Mouse (Mus musculus): ENCODE results near the gene Gm10376. TPM values are rescaled to one million over a fixed set of nuclear protein-coding genes. Genes with fewer than 3 reads are reported as not detected.
"Not testable (repeated sequence)": the region's sequence is repeated elsewhere in the genome, so short reads cannot be mapped to it uniquely, and the experiment has no call there.

Gm10376 gene
- 1.7 TPM in 1 of 3 replicates, not detected in the others for total RNA-seq (2017)

GRCm38 (mm10) chr14:43015528-43015927, at the start of gene Gm10376:
Gene Gm10376, minus strand, starts transcription at chr14:43015628.
- not testable (repeated sequence) for ATAC-seq (replicated peaks; ENCODE audit: insufficient number of reproducible peaks, low FRiP score, low TSS enrichment, poor library complexity, severe bottlenecking)

- ATAC-seq (replicated peaks; ENCODE audit: insufficient number of reproducible peaks, low FRiP score, low TSS enrichment, poor library complexity, severe bottlenecking), result not testable (repeated sequence)
These were observed 44.8 kb upstream of the Gm10376 start for GRCm38 (mm10) chr14:43060179-43060578.

GRCm38 (mm10) chr14:43058063-43058462, 42.6 kb upstream of the Gm10376 start:
- ATAC-seq (replicated peaks; ENCODE audit: insufficient number of reproducible peaks, low FRiP score, low TSS enrichment, poor library complexity, severe bottlenecking), result not testable (repeated sequence)

GRCm38 (mm10) chr14:42993524-42993923, 21.9 kb downstream of the Gm10376 start, which contains the start of gene Gm8082:
Gene Gm8082, minus strand, starts transcription at chr14:42993624.
- ATAC-seq (replicated peaks; ENCODE audit: insufficient number of reproducible peaks, low FRiP score, low TSS enrichment, poor library complexity, severe bottlenecking), result not testable (repeated sequence)

Other genes starting within 250 kb of the Gm10376 start
- not detected in 3 replicates for gene Gm3015, start 246.8 kb downstream of the Gm10376 start, total RNA-seq (2017)
- not detected in 3 replicates for gene Gm10377, start 217.6 kb downstream of the Gm10376 start, total RNA-seq (2017)
- gene Gm21977, start 162.2 kb downstream of the Gm10376 start, total RNA-seq (2017), result not detected in 3 replicates
- not detected in 3 replicates for gene Gm8082, start 22.0 kb downstream of the Gm10376 start, total RNA-seq (2017)
- not detected in 3 replicates for gene Gm8094, start 61.0 kb upstream of the Gm10376 start, total RNA-seq (2017)
- gene Gm8104, start 85.0 kb upstream of the Gm10376 start, total RNA-seq (2017), result not detected in 3 replicates
- gene Gm7233, start 164.2 kb upstream of the Gm10376 start, total RNA-seq (2017), result not detected in 3 replicates
- not detected in 3 replicates for gene Gm8122, start 219.7 kb upstream of the Gm10376 start, total RNA-seq (2017)
- not detected in 3 replicates for gene Gm8126, start 243.0 kb upstream of the Gm10376 start, total RNA-seq (2017)